In the genomic region with DNA sequence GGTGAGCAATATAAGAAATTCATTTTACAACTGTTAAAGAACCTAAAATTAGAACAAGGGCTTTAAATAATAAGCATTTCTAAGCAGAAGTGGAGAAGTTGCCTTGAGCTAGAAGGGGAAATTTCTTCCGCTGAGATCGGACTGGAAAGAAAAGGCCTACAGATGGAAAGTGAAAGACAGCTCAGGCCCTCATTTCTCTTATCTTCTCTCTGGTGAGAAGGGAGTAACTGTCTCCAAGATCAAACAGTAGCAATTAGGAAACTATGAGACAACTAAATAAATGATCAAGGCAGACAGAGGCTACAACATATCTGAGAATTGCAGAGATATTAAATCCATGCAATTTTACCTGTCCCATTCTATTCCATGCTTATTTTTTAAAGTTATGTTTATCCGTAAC, we compare ENCODE assay signal across 17 mouse cellular contexts. TPM values are rescaled to one million over a fixed set of nuclear protein-coding genes. Genes with fewer than 3 reads are reported as not detected.
"Had no signal": no experiment of that assay in that cellular context is flagged by ENCODE, and none has a peak within 500 bp of the region (broad histone marks: within the 10 kb centered on the region; RNA-seq: fewer than 3 reads in every experiment).

No protein-coding gene starts in this region.

- H3K36me3 ChIP-seq: limb, embryonic 13.5 days; midbrain, embryonic 12.5 days; neural tube, embryonic 13.5 days had no signal

- ATAC-seq: midbrain, embryonic 16.5 days had no signal

- H3K4me2 ChIP-seq: limb, embryonic 13.5 days; liver, embryonic 11.5 days; lung, embryonic 14.5 days; midbrain, embryonic 12.5 days; neural tube, embryonic 13.5 days had no signal

- H3K9me3 ChIP-seq: limb, embryonic 13.5 days; midbrain, embryonic 12.5 days; neural tube, embryonic 13.5 days had no signal

- H3K27ac ChIP-seq: limb, embryonic 13.5 days; midbrain, embryonic 12.5 days; neural tube, embryonic 13.5 days; stomach, postnatal 0 days had no signal

- DNase-seq: kidney, postnatal 10 days; layer of hippocampus, adult 9-11 months; layer of hippocampus, postnatal 36 days; lung, embryonic 14.5 days; lung, postnatal 10 days; lung, postnatal 4 days; retina, postnatal 1 day; thymus, postnatal 4 days had no signal

- H3K9ac ChIP-seq: limb, embryonic 13.5 days; lung, embryonic 14.5 days; midbrain, embryonic 12.5 days; neural tube, embryonic 13.5 days had no signal

- H3K4me1 ChIP-seq: midbrain, embryonic 12.5 days had no signal

- H3K27me3 ChIP-seq: limb, embryonic 13.5 days; midbrain, embryonic 12.5 days; neural tube, embryonic 13.5 days had no signal

- H3K4me3 ChIP-seq: limb, embryonic 13.5 days; midbrain, embryonic 12.5 days; neural tube, embryonic 13.5 days had no signal

RNA-seq across cellular contexts. Expression of a gene that starts 22.9 kb away (rescaled TPM):
- total RNA-seq: layer of hippocampus, postnatal 36 days; megakaryocyte-erythroid progenitor cell, adult 5-6 weeks had no signal
- polyA plus RNA-seq: kidney, embryonic 14.5 days; large intestine, adult 2 months; liver, embryonic 11.5 days; midbrain, embryonic 12.5 days; midbrain, embryonic 16.5 days; neural tube, embryonic 13.5 days had no signal
